Comparison of ENCODE assay signal across 32 mouse cellular contexts in the genomic region with DNA sequence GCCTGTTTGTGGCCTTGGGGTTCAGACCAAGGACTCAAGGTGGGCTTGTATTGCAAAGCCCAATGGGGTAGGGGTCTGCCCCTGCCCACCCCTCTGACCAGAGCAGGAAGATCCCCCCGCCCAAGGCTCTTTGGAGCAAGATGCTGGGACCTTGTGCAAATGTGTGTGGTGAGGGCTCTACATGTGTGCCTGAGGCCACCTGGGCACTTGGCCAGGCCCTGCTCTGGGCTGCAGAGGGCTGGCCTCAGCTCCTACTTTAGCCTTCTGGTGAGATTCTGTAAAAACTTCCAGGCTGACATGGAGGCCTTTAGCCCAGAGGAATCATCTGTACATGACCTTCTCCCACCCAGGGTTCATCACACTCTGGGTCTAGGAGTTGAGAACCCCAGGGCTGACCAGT. TPM values are rescaled to one million over a fixed set of nuclear protein-coding genes. Genes with fewer than 3 reads are reported as not detected.
DNase-seq lines count a peak whose midpoint lies in the region; ATAC-seq lines count a peak whose summit lies in the region.
"Had no signal": no experiment of that assay in that cellular context is flagged by ENCODE, and none has a peak within 500 bp of the region (broad histone marks: within the 10 kb centered on the region; RNA-seq: fewer than 3 reads in every experiment).

No protein-coding gene starts in this region.

- H3K36me3 ChIP-seq in hindbrain, embryonic 10.5 days: no peaks in the 10 kb centered on the region
- H3K36me3 ChIP-seq in hindbrain, embryonic 14.5 days (replicated peaks; ENCODE audit: control insufficient read depth, insufficient read depth): no peaks in the 10 kb centered on the region
- H3K36me3 ChIP-seq: embryonic facial prominence, embryonic 15.5 days; heart, embryonic 12.5 days; hindbrain, embryonic 12.5 days; limb, embryonic 15.5 days; neural tube, embryonic 12.5 days had no signal

- H3K4me3 ChIP-seq in hindbrain, embryonic 10.5 days: no peak overlapping the region
- H3K4me3 ChIP-seq in hindbrain, embryonic 14.5 days (replicated peaks; ENCODE audit: low read length): no peak overlapping the region
- H3K4me3 ChIP-seq: embryonic facial prominence, embryonic 15.5 days; heart, embryonic 12.5 days; hindbrain, embryonic 12.5 days; left cerebral cortex, adult 2 months; limb, embryonic 15.5 days; myocyte; neural tube, embryonic 12.5 days had no signal

- DNase-seq in gastrocnemius, postnatal 10 days: peak; percentile 36
- no peak for DNase-seq in gastrocnemius, postnatal 4 days (ENCODE audit: low spot score in 2 of 2)
- no peak for DNase-seq in hindbrain, embryonic 10.5 days (ENCODE audit: low spot score)
- no peak for DNase-seq in hindbrain, embryonic 14.5 days (ENCODE audit: low spot score)
- DNase-seq in 3T3-L1 (ENCODE audit: low read depth, low spot score): peak; percentile 14
- DNase-seq in adipocyte (ENCODE audit: low spot score): peak; percentile 53
- DNase-seq in spleen, postnatal 4 days (ENCODE audit: low spot score in 2 of 2): no peak
- DNase-seq in embryo, embryonic 9.5 days (ENCODE audit: extremely low spot score): no peak
- DNase-seq: adrenal gland, postnatal 10 days; cerebellum, adult 8-10 months; embryo, embryonic 11 days; gastrocnemius, postnatal 36 days; kidney, adult 11 months; kidney, postnatal 14 days; lung, adult 2 months; right cerebral cortex, adult 18-20 months; spleen, adult 18-20 months; thymus, adult 18-20 months; thymus, postnatal 25 days had no signal

- no peaks in the 10 kb centered on the region for H3K27me3 ChIP-seq in hindbrain, embryonic 10.5 days (ENCODE audit: insufficient read depth, poor library complexity, severe bottlenecking)
- H3K27me3 ChIP-seq in hindbrain, embryonic 14.5 days (ENCODE audit: control insufficient read depth, insufficient read depth, low read length): no peaks in the 10 kb centered on the region
- H3K27me3 ChIP-seq: embryonic facial prominence, embryonic 15.5 days; heart, embryonic 12.5 days; hindbrain, embryonic 12.5 days; limb, embryonic 15.5 days; neural tube, embryonic 12.5 days had no signal

- 86% methylated on average over 1 of the region's 1 CpGs for WGBS in hindbrain, embryonic 10.5 days
- 88% methylated on average over 1 of the region's 1 CpGs for WGBS in hindbrain, embryonic 14.5 days

- H3K9ac ChIP-seq in hindbrain, embryonic 14.5 days: no peak overlapping the region
- H3K9ac ChIP-seq: embryonic facial prominence, embryonic 15.5 days; heart, embryonic 12.5 days; hindbrain, embryonic 12.5 days; limb, embryonic 15.5 days; liver, embryonic 14.5 days; neural tube, embryonic 12.5 days had no signal

- H3K4me2 ChIP-seq in hindbrain, embryonic 14.5 days (replicated peaks): no peak overlapping the region
- H3K4me2 ChIP-seq: embryonic facial prominence, embryonic 15.5 days; heart, embryonic 12.5 days; hindbrain, embryonic 12.5 days; limb, embryonic 15.5 days; midbrain, embryonic 11.5 days; neural tube, embryonic 12.5 days had no signal

- H3K27ac ChIP-seq in hindbrain, embryonic 10.5 days: 0 out of 2 replicates have a peak overlapping the region, but pooled peaks have one; percentile 12
- H3K27ac ChIP-seq in hindbrain, embryonic 14.5 days: no peak overlapping the region
- H3K27ac ChIP-seq: embryonic facial prominence, embryonic 15.5 days; hindbrain, embryonic 12.5 days; left cerebral cortex, adult 2 months; limb, embryonic 15.5 days; liver, embryonic 14.5 days; neural tube, embryonic 12.5 days; stomach, postnatal 0 days had no signal

- H3K4me1 ChIP-seq in hindbrain, embryonic 10.5 days (replicated peaks): peaks cover 22% of the 10 kb centered on the region
- H3K4me1 ChIP-seq in hindbrain, embryonic 14.5 days (replicated peaks; ENCODE audit: control insufficient read depth, insufficient read depth, low read length): no peaks in the 10 kb centered on the region
- H3K4me1 ChIP-seq: heart, embryonic 12.5 days; neural tube, embryonic 12.5 days had no signal

- H3K9me3 ChIP-seq in hindbrain, embryonic 10.5 days: no peaks in the 10 kb centered on the region
- no peaks in the 10 kb centered on the region for H3K9me3 ChIP-seq in hindbrain, embryonic 14.5 days (ENCODE audit: control insufficient read depth, low read length)
- H3K9me3 ChIP-seq: embryonic facial prominence, embryonic 15.5 days; heart, embryonic 12.5 days; hindbrain, embryonic 12.5 days; limb, embryonic 15.5 days; neural tube, embryonic 12.5 days had no signal

- no peak for ATAC-seq in hindbrain, embryonic 14.5 days (ENCODE audit: low FRiP score)
- ATAC-seq: forebrain, embryonic 14.5 days; inflammation-experienced regulatory T-cells, adult 6 months had no signal

RNA-seq across cellular contexts. Expression of a gene that starts 35.3 kb away (rescaled TPM):
- 1 to 10 TPM; 5.3 to 5.9 TPM for total RNA-seq in gastrocnemius, postnatal 10 days (2021)
- total RNA-seq in gastrocnemius, postnatal 4 days (2021): 1 to 10 TPM; 4.5 to 4.6 TPM
- polyA plus RNA-seq in hindbrain, embryonic 10.5 days (2016; fragmentation: Nextera tagmentation; extraction: Ambion mirVana): 0.33 and 0.47 TPM in 2 replicates
- 1.6 TPM in 1 of 2 replicates, not detected in the other for polyA plus RNA-seq in hindbrain, embryonic 14.5 days (2014; fragmentation: Nextera tagmentation; extraction: Ambion mirVana)
- total RNA-seq: megakaryocyte progenitor cell, adult 5-6 weeks had no signal

Comparison
In these comparisons a context has a peak if more than half of its experiments do, and no peak if none do; other contexts are left out.
1. DNase-seq: peak in gastrocnemius, postnatal 10 days (single experiment), 3T3-L1 (single experiment) and adipocyte (single experiment); none in gastrocnemius, postnatal 4 days (0 of 2), hindbrain, embryonic 10.5 days (single experiment), hindbrain, embryonic 14.5 days (single experiment), spleen, postnatal 4 days (0 of 2) and embryo, embryonic 9.5 days (single experiment).